Mouse (Mus musculus) urinary bladder, adult 2 months (tissue): Measurements from ENCODE around the gene Commd3. TPM values are rescaled to one million over a fixed set of nuclear protein-coding genes. Genes with fewer than 3 reads are reported as not detected.
A peak's percentile ranks its signal among the peaks of the same experiment; 100 is the strongest.

Source experiments
- DNase-seq: peaks from one replicate; pipeline ENCODE4 v3.0.0; 2022; ENCODE audit warnings: low spot score
- polyA plus RNA-seq: library from polyadenylated mRNA; depleted of rRNA; stranded (reverse); fragments of >200 nt; gene quantifications from 2 replicates; pipeline ENCODE4 v1.2.3, GENCODE M21; 2012

Gene Commd3
- polyA plus RNA-seq, 1 experiment, result 131 TPM

DNA sequence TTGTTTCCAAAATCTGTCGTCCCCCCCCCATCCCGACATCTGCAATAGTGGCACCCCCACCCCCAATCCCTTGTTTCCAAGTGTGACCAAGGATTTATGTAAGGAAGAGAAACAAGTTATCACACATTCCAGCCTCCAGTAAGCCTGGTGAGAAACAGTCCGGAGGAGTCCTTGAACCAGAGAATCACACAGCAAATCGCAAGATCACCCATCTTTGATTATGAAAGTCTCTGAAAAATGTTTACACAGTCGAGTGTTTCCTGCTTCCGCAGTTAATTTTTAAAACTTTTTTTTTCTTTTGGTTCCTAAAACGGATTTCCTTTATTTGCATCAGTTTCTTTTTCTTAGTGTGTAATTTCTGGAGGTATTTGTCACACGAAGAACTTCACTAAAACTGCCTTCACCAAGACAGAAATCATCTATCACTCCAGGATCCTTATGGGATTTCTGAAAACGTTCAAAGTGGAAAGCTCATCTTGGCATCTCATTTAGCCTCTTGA lies 15.5 kb downstream of the Commd3 start:
- no peak for DNase-seq

GRCm38 (mm10) chr2:18688286-18688685 lies 16.1 kb downstream of the Commd3 start:
- no peak for DNase-seq

DNA sequence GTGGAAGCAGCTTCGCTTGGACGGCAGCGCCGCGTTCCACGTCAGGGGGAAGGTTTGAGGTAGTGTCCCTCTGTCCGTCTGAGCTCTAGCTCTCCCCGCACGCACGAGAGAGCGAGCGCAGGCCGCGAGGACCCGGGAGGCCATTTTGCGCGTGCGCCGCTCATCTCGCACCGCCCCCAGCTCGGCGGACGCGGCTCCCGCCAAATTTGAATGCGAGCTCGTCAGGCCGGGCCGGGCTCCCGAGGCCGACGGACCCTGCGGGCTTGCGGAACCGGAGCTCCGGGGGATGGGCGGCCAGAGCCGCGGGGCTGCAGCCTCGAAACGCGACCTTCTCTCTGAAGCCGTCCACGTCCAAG lies 16.5 kb downstream of the Commd3 start:
- peak; percentile 32 for DNase-seq

GRCm38 (mm10) chr2:18689064-18689921 lies 17.1 kb downstream of the Commd3 start:
- peak; percentile 36 for DNase-seq

- DNase-seq, result peak; percentile 28
These were observed 18.0 kb downstream of the Commd3 start for GRCm38 (mm10) chr2:18690055-18690691.

GRCm38 (mm10) chr2:18690756-18691155 lies 18.6 kb downstream of the Commd3 start:
- no peak for DNase-seq

- no peak for DNase-seq
These were observed 19.8 kb downstream of the Commd3 start for GRCm38 (mm10) chr2:18692031-18692430.

DNA sequence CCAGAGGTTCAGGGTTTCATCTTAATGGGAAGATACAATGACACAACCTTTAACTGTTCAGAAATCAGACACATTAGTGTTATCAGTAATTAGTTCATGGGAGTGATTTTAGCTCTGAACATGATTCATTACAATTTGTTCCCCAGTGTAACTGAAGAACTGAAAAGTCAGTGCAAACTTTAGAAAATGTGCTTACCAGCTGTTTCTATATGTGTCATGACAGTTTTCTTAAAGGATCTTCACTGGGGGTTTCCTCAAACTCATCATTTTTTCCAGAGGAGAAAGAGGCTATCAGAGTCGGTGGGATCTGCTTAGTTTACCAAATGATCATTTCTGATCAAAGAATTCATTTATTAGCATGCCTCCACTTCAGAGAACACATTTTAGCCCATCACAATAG lies 20.4 kb downstream of the Commd3 start:
- no peak for DNase-seq

- DNase-seq, result no peak
These were observed 21.3 kb downstream of the Commd3 start for GRCm38 (mm10) chr2:18693491-18693870.

GRCm38 (mm10) chr2:18693871-18694610 lies 21.9 kb downstream of the Commd3 start, which contains the start of gene Spag6:
Gene Spag6 (plus strand): TSS chr2:18694032.
- peak; percentile 83 for DNase-seq

- DNase-seq, result no peak
These were observed 22.4 kb downstream of the Commd3 start for GRCm38 (mm10) chr2:18694611-18694950.

- DNase-seq, result no peak
These were observed 23.0 kb downstream of the Commd3 start for GRCm38 (mm10) chr2:18695163-18695562.

GRCm38 (mm10) chr2:18695629-18696150 lies 23.5 kb downstream of the Commd3 start:
- DNase-seq, result no peak

DNA sequence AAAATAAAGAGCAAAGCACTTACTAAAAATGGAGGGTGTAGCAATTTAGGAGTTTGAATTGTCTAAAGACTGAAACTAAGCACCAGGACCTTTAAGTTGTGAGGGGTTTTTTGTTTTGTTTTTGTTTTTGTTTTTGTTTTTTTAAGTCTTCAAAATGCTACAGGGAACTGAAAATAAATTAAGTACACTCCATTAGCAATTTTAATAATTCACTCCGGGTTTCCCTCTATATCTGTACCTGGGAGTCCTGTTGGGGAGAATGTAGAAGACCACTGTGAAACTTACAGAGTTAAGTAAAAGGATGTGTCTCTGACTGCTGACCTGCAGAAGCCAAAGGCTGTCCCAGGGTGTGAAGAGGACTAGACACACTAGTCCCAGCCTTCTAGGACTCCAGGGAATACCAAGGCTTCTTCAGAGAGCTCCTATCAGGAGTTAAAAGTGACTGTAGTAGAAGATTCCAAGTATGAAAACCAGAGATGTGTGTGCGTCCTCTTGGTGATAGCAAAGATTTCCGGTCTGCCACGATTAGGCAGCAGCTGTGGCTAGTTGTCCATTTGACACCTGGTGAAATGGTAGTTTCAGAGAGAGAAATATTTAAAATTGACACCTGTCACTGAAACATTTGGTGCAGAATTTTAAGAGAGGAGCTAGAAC lies 25.5 kb downstream of the Commd3 start:
- DNase-seq, result no peak

- peak; percentile 28 for DNase-seq
These were observed 26.6 kb downstream of the Commd3 start for GRCm38 (mm10) chr2:18698663-18699385.

DNA sequence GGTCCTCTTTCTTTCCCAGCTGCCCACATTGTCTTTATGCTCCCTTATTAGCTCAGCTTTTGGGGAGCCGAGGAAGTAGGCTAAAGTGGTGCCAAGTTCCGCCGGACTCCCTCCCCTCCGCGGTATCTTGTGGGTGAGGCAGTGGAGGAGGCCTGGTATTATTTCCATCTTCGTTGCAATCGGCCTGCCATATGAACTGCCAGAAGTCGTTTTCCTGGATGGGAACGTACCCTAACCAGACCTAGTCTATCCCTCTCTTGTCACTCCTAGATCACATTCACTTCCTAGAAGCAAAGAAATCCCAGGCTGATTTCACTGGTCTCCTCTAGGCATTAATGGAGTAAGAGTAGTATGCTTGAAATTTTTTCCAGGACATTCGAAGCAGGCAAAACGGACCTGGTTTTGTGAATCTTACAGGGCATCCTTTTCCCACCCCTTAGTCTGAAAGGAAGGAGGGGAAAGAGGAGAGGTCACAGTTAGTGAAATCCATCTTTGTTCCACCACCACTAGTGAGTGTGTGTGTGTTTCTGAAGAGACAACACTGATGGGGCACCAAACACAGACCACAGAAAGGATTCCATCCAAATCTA lies 27.3 kb downstream of the Commd3 start:
- no peak for DNase-seq

GRCm38 (mm10) chr2:18710356-18710755 lies 38.2 kb downstream of the Commd3 start:
- DNase-seq, result no peak

GRCm38 (mm10) chr2:18713071-18713470 lies 40.9 kb downstream of the Commd3 start:
- no peak for DNase-seq

DNA sequence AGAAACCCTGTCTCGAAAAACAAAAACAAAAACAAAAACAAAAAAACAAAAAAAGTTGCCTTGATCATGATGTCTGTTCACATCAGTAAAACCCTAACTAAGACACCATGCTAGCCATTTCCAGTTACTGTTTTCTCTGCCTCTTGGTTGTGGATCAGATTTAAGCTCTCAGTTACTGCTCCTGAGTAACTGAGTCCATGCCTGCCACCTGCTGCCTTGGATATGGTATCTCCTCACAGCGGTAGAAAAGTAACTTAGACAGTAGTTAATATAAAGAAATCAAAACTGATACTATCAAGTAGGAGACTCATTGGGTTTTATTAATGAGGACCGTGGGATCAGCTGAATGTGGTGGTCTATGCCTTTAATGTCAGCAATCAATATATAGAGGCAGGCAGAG lies 42.2 kb downstream of the Commd3 start:
- no peak for DNase-seq

DNA sequence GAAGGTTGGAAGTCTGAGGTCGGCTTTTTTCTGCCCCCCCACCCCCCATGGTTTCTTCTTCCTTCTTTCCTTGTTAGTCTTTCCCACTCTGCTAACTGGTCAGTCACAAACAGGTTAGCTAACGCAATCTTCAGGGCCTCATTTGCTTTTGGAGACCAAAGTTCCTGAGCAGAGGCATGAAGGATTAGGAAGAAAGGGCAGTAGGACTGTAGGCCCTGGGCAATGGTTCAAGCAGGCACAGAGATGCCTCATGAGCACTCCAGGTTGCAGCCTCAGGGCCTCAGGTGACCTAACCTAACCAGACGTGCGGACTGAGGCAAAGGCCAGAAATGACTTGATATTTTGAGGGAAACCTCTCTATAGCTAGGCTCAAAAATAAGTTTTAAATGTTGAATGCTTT lies 46.3 kb downstream of the Commd3 start:
- DNase-seq, result no peak
